Mouse (Mus musculus): ENCODE results near the gene Orm3.
"Not testable (repeated sequence)": the region's sequence is repeated elsewhere in the genome, so short reads cannot be mapped to it uniquely, and the experiment has no call there.

The Orm3 gene

GRCm38 (mm10) chr4:63355877-63356665 is at the start of gene Orm3:
Gene Orm3, plus strand, starts transcription at chr4:63356162.
- peak; percentile 76 for DNase-seq (ENCODE audit: extremely low read depth, insufficient read length, low spot score)

- peak; percentile 58 for DNase-seq (ENCODE audit: extremely low read depth, insufficient read length, low spot score)
These were observed 48.5 kb upstream of the Orm3 start for GRCm38 (mm10) chr4:63307175-63308062.

- DNase-seq (ENCODE audit: extremely low read depth, insufficient read length, low spot score) = no peak
These were observed 47.6 kb upstream of the Orm3 start for GRCm38 (mm10) chr4:63308316-63308715.

- DNase-seq (ENCODE audit: extremely low read depth, insufficient read length, low spot score) = peak; percentile 81
These were observed 45.6 kb upstream of the Orm3 start for GRCm38 (mm10) chr4:63310247-63310855.

GRCm38 (mm10) chr4:63311426-63311825 is 44.5 kb upstream of the Orm3 start:
- peak; percentile 80 for DNase-seq (ENCODE audit: extremely low read depth, insufficient read length, low spot score)

- no peak for DNase-seq (ENCODE audit: extremely low read depth, insufficient read length, low spot score)
These were observed 41.9 kb upstream of the Orm3 start for GRCm38 (mm10) chr4:63314063-63314462.

GRCm38 (mm10) chr4:63316076-63316746 is 39.8 kb upstream of the Orm3 start:
- peak; percentile 90 for DNase-seq (ENCODE audit: extremely low read depth, insufficient read length, low spot score)

GRCm38 (mm10) chr4:63319566-63319965 is 36.4 kb upstream of the Orm3 start:
- DNase-seq (ENCODE audit: extremely low read depth, insufficient read length, low spot score) = not testable (repeated sequence)

- peak; percentile 78 for DNase-seq (ENCODE audit: extremely low read depth, insufficient read length, low spot score)
These were observed 32.6 kb upstream of the Orm3 start for GRCm38 (mm10) chr4:63323275-63323815.

- DNase-seq (ENCODE audit: extremely low read depth, insufficient read length, low spot score) = no peak
These were observed 22.6 kb upstream of the Orm3 start for GRCm38 (mm10) chr4:63333403-63333802.

- DNase-seq (ENCODE audit: extremely low read depth, insufficient read length, low spot score) = no peak
These were observed 17.4 kb upstream of the Orm3 start for GRCm38 (mm10) chr4:63338414-63339076.

GRCm38 (mm10) chr4:63342491-63342890 is 13.5 kb upstream of the Orm3 start:
- DNase-seq (ENCODE audit: extremely low read depth, insufficient read length, low spot score) = no peak

GRCm38 (mm10) chr4:63343608-63344007 is 12.4 kb upstream of the Orm3 start:
- DNase-seq (ENCODE audit: extremely low read depth, insufficient read length, low spot score) = no peak

GRCm38 (mm10) chr4:63344295-63344694 is 11.7 kb upstream of the Orm3 start, which contains the start of gene Orm1:
Gene Orm1, plus strand, starts transcription at chr4:63344560.
- DNase-seq (ENCODE audit: extremely low read depth, insufficient read length, low spot score) = peak; percentile 69

GRCm38 (mm10) chr4:63345261-63345660 is 10.7 kb upstream of the Orm3 start:
- DNase-seq (ENCODE audit: extremely low read depth, insufficient read length, low spot score) = no peak

- DNase-seq (ENCODE audit: extremely low read depth, insufficient read length, low spot score) = no peak
These were observed 9.3 kb upstream of the Orm3 start for GRCm38 (mm10) chr4:63346659-63347058.

- DNase-seq (ENCODE audit: extremely low read depth, insufficient read length, low spot score) = no peak
These were observed 7.4 kb upstream of the Orm3 start for GRCm38 (mm10) chr4:63348524-63348923.

GRCm38 (mm10) chr4:63356981-63357570 is 1.1 kb downstream of the Orm3 start:
- no peak for DNase-seq (ENCODE audit: extremely low read depth, insufficient read length, low spot score)

- DNase-seq (ENCODE audit: extremely low read depth, insufficient read length, low spot score) = peak; percentile 50
These were observed 3.9 kb downstream of the Orm3 start for GRCm38 (mm10) chr4:63359861-63360260.
